Comparison of ENCODE assay signal across 14 mouse cellular contexts in the genomic region with DNA sequence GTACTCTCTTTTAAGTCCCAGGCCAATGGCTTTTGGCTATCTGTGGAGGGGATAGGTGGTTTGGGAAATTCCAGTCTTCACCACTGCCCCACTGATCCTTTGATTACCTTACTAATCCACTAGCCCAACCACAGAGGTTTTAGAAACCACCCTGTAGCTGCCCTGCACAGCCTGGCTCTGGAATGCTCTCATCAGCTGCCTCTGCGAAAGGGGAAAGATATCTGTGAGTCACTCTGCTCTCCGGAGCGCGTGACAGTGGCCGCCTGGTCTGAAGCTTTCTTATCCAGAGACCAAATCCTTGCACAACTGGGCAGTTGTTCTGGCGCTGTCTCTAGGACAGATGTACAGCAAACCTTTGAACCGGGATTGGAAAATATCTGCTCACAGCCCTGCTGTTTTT. TPM values are rescaled to one million over a fixed set of nuclear protein-coding genes. Genes with fewer than 3 reads are reported as not detected.
DNase-seq lines count a peak whose midpoint lies in the region; TF ChIP-seq lines count a peak whose summit lies in the region.
"Had no signal": no experiment of that assay in that cellular context is flagged by ENCODE, and none has a peak within 500 bp of the region (broad histone marks: within the 10 kb centered on the region; RNA-seq: fewer than 3 reads in every experiment).

No protein-coding gene starts in this region.

- TF ChIP-seq CTCF in gastrocnemius, adult 2 months (IDR thresholded peaks at IDR 0.05) = no peak
- no peak for TF ChIP-seq CTCF in bone marrow macrophage, adult 2 months (IDR thresholded peaks at IDR 0.05; ENCODE audit: low read depth, low read length)

- DNase-seq in gastrocnemius, adult 2 months = peak; percentile 74
- no peak for DNase-seq in gastrocnemius, adult 8-10 months (ENCODE audit: low spot score in 2 of 2)
- peak; percentile 69 for DNase-seq in 416B (ENCODE audit: low read depth)
- DNase-seq in heart, postnatal 4 days = peak; percentile 47
- DNase-seq in right cerebral cortex, postnatal 25 days = no peak
- DNase-seq in urinary bladder, postnatal 10 days (ENCODE audit: low spot score) = no peak
- DNase-seq in kidney, adult 9 months = no peak
- DNase-seq: lung, adult 18-20 months; thymus, postnatal 14 days had no signal

- H3K4me3 ChIP-seq in gastrocnemius, adult 2 months = peak overlapping the region; percentile 41
- H3K4me3 ChIP-seq in bone marrow macrophage, adult 2 months (ENCODE audit: insufficient read depth, low read length) = no peak overlapping the region
- H3K4me3 ChIP-seq: left cerebral cortex, adult 2 months; midbrain, embryonic 13.5 days had no signal

- peaks cover 25% of the 10 kb centered on the region for H3K4me1 ChIP-seq in bone marrow macrophage, adult 2 months (ENCODE audit: control insufficient read depth, insufficient read depth, low read length)

- no peak for TF ChIP-seq POLR2A in bone marrow macrophage, adult 2 months (IDR thresholded peaks at IDR 0.05; ENCODE audit: borderline replicate concordance, low read depth, low read length)

- intact Hi-C loops in gastrocnemius, adult 2 months (cut with DNase I) = no loop called here

- H3K27ac ChIP-seq in gastrocnemius, adult 2 months = peak overlapping the region; percentile 86
- H3K27ac ChIP-seq in bone marrow macrophage, adult 2 months (ENCODE audit: insufficient read depth, low read depth, low read length) = peak overlapping the region; percentile 90
- H3K27ac ChIP-seq: left cerebral cortex, adult 2 months; midbrain, embryonic 13.5 days had no signal

RNA-seq across cellular contexts. Expression of gene Ppp1r27, which starts 3.9 kb away (rescaled TPM):
- total RNA-seq in gastrocnemius, adult 2 months (2021) = 100 to 1,000 TPM; 188 to 418 TPM
- 100 to 1,000 TPM; 157 to 382 (median 178) TPM for total RNA-seq in gastrocnemius, adult 8-10 months (2022)
- not detected in 2 replicates for polyA plus RNA-seq in bone marrow macrophage, adult 2 months (2012; ENCODE audit: insufficient read depth, insufficient read length, missing spikeins)
- total RNA-seq in heart, postnatal 4 days (2021) = under 1 TPM in 1 of 2 experiments, not detected in 1; 0.83 TPM
- total RNA-seq: left cerebral cortex, adult 2 months; neutrophil, adult 5-6 weeks had no signal
- polyA plus RNA-seq: hindbrain, embryonic 11.5 days; midbrain, embryonic 13.5 days had no signal

RNA-seq across cellular contexts. Expression of gene Mcrip1, which starts 5.3 kb away (rescaled TPM):
- total RNA-seq in gastrocnemius, adult 2 months (2021) = 10 to 100 TPM; 21.7 to 22.1 TPM
- 10 to 100 TPM; 18.6 to 20.5 (median 20.1) TPM for total RNA-seq in gastrocnemius, adult 8-10 months (2022)
- 63.5 and 64.0 TPM in 2 replicates for polyA plus RNA-seq in bone marrow macrophage, adult 2 months (2012; ENCODE audit: insufficient read depth, insufficient read length, missing spikeins)
- 10 to 100 TPM; 76.5 to 82.6 TPM for total RNA-seq in heart, postnatal 4 days (2021)

RNA-seq across cellular contexts. Expression of gene P4hb, which starts 18.2 kb away (rescaled TPM):
- 100 to 1,000 TPM; 201 to 240 TPM for total RNA-seq in gastrocnemius, adult 2 months (2021)
- total RNA-seq in gastrocnemius, adult 8-10 months (2022) = 100 to 1,000 TPM; 162 to 245 (median 209) TPM
- 292 and 334 TPM in 2 replicates for polyA plus RNA-seq in bone marrow macrophage, adult 2 months (2012; ENCODE audit: insufficient read depth, insufficient read length, missing spikeins)
- total RNA-seq in heart, postnatal 4 days (2021) = 100 to 1,000 TPM; 353 to 365 TPM

RNA-seq across cellular contexts. Expression of gene Gcgr, which starts 24.3 kb away (rescaled TPM):
- total RNA-seq in gastrocnemius, adult 2 months (2021) = under 1 TPM in 1 of 2 experiments, not detected in 1; 0.33 TPM
- total RNA-seq in gastrocnemius, adult 8-10 months (2022) = under 1 TPM in 1 of 4 experiments, not detected in 3; 0.29 TPM
- not detected in 2 replicates for polyA plus RNA-seq in bone marrow macrophage, adult 2 months (2012; ENCODE audit: insufficient read depth, insufficient read length, missing spikeins)
- 1 to 10 TPM; 1.7 to 1.8 TPM for total RNA-seq in heart, postnatal 4 days (2021)
- total RNA-seq: left cerebral cortex, adult 2 months had no signal

RNA-seq across cellular contexts. Expression of gene Arhgdia, which starts 26.6 kb away (rescaled TPM):
- total RNA-seq in gastrocnemius, adult 2 months (2021) = 10 to 100 TPM; 72.1 to 89.6 TPM
- 10 to 100 TPM; 74.3 to 86.2 (median 80.7) TPM for total RNA-seq in gastrocnemius, adult 8-10 months (2022)
- polyA plus RNA-seq in bone marrow macrophage, adult 2 months (2012; ENCODE audit: insufficient read depth, insufficient read length, missing spikeins) = 628 and 760 TPM in 2 replicates
- total RNA-seq in heart, postnatal 4 days (2021) = 100 to 1,000 TPM; 296 to 308 TPM

Comparison
In these comparisons a context has a peak if more than half of its experiments do, and no peak if none do; other contexts are left out.
1. DNase-seq: peak in gastrocnemius, adult 2 months (single experiment), 416B (single experiment) and heart, postnatal 4 days (single experiment); none in gastrocnemius, adult 8-10 months (0 of 2), right cerebral cortex, postnatal 25 days (single experiment), urinary bladder, postnatal 10 days (single experiment) and kidney, adult 9 months (single experiment).
2. RNA of gene Ppp1r27, which starts 3.9 kb away (total RNA-seq): 188 to 418 TPM in gastrocnemius, adult 2 months and 157 to 382 TPM in gastrocnemius, adult 8-10 months; 0.83 TPM in heart, postnatal 4 days; every median in the first group is over 10 times any median in the second.